Mouse (Mus musculus) heart, postnatal 10 days (tissue): ENCODE data around the gene Myo1h. TPM values are rescaled to one million over a fixed set of nuclear protein-coding genes. Genes with fewer than 3 reads are reported as not detected.

Experiments used
- DNase-seq, 2 experiments: peaks; one replicate each; pipeline ENCODE4 v3.0.0; 2021
- intact Hi-C: fragments of 180-260 bp; cut with DNase I; formaldehyde crosslinking; loops from one replicate; pipeline ENCODE4 v1.15.1; 2025
- microRNA-seq, 2 experiments: library from miRNA; unstranded; fragments of <30 nt; microRNA quantifications; one replicate each; pipeline ENCODE4 v1.2.0; 2022
- total RNA-seq, 2 experiments: library from RNA; stranded (reverse); gene quantifications; 2 replicates each; pipeline ENCODE4 v1.2.3; 2021

The Myo1h gene
- total RNA-seq, 2 experiments from 2014 or later = 0.29 TPM; not detected in 1

- DNase-seq = peak; percentile 90
- intact Hi-C loops = loop anchor here (1.0 kb wide), 1 partner anchor 24 kb away; no protein-coding TSS in a partner anchor
Observed at GRCm38 (mm10) chr5:114380209-114381012, 91.4 kb downstream of the Myo1h start, which contains the start of the genes Kctd10 and Ube3b. Kctd10 (minus strand) TSS chr5:114380508. Ube3b (plus strand) TSS chr5:114380607.

DNA sequence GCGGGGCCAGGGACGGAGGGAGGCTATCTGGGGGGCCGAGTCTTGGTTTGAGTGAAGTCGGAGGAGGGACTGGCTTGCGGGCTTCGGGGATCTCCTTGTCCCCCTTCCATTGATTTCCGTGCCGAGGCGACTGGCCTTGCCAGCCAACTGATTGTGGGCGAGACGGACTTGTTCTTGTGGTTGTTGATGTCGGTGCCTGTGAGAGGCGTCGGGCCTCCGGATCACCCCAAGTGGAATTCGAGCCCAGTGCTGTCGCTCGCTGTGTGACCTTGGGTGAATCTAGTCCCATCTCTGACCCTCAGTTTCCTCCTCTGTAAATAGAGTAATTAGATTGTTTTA lies 92.0 kb downstream of the Myo1h start:
- intact Hi-C loops = no loop called here

GRCm38 (mm10) chr5:114383184-114383904 lies 94.4 kb downstream of the Myo1h start:
- intact Hi-C loops = loop anchor here (2.0 kb wide), 1 partner anchor 69 kb away; no protein-coding TSS in a partner anchor
- peak; percentile 37 to 59 for DNase-seq

More for the DNA sequence above, 92.0 kb downstream of the Myo1h start:
- no peak for DNase-seq

- no peak for DNase-seq
- intact Hi-C loops = no loop called here
Observed at GRCm38 (mm10) chr5:114384448-114384847, 95.5 kb downstream of the Myo1h start.

- DNase-seq = no peak
- intact Hi-C loops = no loop called here
Observed at GRCm38 (mm10) chr5:114393169-114393568, 104.2 kb downstream of the Myo1h start.

- intact Hi-C loops = no loop called here
Observed at GRCm38 (mm10) chr5:114406592-114406991, 117.6 kb downstream of the Myo1h start.

DNA sequence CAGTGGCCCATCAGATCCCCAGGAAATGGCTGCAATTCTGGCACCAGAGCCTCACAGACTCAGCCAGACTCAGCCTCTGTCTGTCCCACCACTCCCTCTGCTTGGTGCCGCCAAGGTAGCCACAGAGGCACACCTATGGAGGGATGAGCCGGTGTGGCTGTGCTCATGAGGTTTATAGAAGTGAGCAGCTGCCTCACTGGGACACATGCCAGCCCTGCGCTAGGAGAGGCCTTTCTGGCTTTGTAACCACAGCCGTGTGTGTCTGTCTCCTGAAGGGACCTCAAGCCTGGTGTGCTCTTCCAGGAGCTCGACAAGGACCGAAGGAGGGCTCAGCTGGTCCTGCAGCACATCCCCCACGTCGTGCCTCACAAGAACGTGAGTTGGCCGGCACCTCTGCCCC lies 118.3 kb downstream of the Myo1h start:
- no peak for DNase-seq
- intact Hi-C loops = no loop called here

More at GRCm38 (mm10) chr5:114406592-114406991, 117.6 kb downstream of the Myo1h start:
- DNase-seq = no peak

GRCm38 (mm10) chr5:114407810-114408209 lies 118.8 kb downstream of the Myo1h start:
- intact Hi-C loops = no loop called here

GRCm38 (mm10) chr5:114408846-114409245 lies 119.9 kb downstream of the Myo1h start:
- intact Hi-C loops = no loop called here

More at GRCm38 (mm10) chr5:114407810-114408209, 118.8 kb downstream of the Myo1h start:
- DNase-seq = no peak

GRCm38 (mm10) chr5:114410429-114410828 lies 121.5 kb downstream of the Myo1h start:
- no peak for DNase-seq
- intact Hi-C loops = no loop called here

More at GRCm38 (mm10) chr5:114408846-114409245, 119.9 kb downstream of the Myo1h start:
- DNase-seq = no peak

DNA sequence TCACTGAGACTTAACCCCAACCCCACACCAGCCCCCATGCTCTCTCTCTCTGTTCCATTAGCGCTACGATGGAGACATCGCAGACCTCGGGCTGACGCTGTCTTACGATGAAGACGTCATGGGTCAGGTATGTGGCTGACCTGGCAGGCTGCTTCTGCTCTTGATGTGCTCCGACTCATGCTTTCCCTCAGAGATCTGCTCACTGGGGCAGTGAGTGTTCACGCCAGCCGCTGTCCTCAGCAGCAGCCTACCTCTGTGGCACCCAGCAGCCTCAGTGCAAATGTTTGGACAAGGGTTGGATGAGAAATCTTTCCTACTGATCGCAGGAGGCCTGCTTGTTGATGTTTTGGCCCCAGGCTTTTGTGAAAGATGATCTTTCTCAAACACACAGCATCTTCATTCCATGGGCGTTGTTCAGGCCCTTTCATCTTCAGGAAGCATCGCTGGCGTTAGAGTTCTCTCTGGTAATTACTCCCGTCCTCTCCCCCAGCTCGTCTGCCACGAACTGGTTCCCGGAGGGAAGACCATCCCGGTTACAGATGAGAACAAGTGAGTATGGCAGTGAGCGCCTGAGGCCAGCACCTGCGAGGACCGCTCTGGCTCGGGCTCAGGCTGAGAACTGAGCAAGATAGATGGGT lies 123.5 kb downstream of the Myo1h start:
- intact Hi-C loops = no loop called here
- DNase-seq = no peak

DNA sequence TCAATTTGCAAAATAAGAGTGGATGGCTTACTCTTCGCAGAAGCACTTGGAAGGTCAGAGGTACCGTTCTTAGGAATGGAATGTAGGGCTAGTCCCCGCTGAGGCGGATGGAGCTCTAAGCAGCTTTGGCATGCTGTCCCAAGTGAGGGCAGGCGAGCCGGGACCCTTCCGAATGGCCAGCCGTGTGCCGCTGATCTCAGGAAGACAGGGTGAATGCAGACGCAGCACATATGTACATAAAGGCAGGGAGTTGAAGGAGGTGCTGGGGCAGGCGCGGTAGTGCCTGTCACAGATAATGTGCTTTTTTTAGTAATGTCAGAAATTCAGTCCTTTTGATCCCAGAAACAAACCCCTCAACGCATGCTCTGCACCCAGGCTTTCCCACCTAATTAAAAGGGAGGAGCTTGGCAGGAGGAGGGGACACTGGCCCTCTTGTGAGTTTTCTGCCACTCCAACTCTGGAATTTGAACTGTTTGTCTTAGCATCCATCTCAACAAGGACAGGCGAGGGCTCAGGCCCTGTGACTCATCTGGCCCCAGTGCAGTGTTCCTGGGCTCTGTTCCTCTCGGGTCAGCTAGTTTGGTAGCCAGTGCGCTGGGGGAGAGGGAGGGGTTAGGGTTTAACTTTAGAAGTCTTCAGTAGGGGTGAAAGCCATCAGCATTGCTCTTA lies 124.2 kb downstream of the Myo1h start:
- intact Hi-C loops = no loop called here
- peak in 1 of 2 experiments; percentile 24 for DNase-seq

Small RNA genes lying within 50 kb of the gene (microRNA-seq; reads per million reads assigned to microRNA genes)
- gene Mir7027 = 0 to 0.35 reads per million in 2 experiments

Other genes starting within 250 kb of the Myo1h start
- gene Usp30, start 223.7 kb upstream of the Myo1h start, total RNA-seq = 10 to 100 TPM; 15.4 to 17.7 TPM
- gene Svop, start 197.6 kb upstream of the Myo1h start, total RNA-seq = not detected
- gene Alkbh2, start 160.9 kb upstream of the Myo1h start, total RNA-seq = 1 to 10 TPM; 2.6 to 3.0 TPM
- 10 to 100 TPM; 22.7 to 24.1 TPM for gene Ung, start 158.8 kb upstream of the Myo1h start, total RNA-seq
- 100 to 1,000 TPM; 156 to 159 TPM for gene Acacb, start 142.6 kb upstream of the Myo1h start, total RNA-seq
- gene Foxn4, start 15.4 kb upstream of the Myo1h start, total RNA-seq = not detected
- 10 to 100 TPM; 80.7 to 80.8 TPM for gene Kctd10, start 91.3 kb downstream of the Myo1h start, total RNA-seq
- gene Ube3b, start 91.4 kb downstream of the Myo1h start, total RNA-seq = 10 to 100 TPM; 68.1 to 70.7 TPM
- gene Mmab, start 154.9 kb downstream of the Myo1h start, total RNA-seq = 10 to 100 TPM; 10.6 TPM
- gene Mvk, start 155.1 kb downstream of the Myo1h start, total RNA-seq = 10 to 100 TPM in 1 of 2 experiments, 1 to 10 TPM in 1; 8.7 to 10.2 TPM